In the genomic region with DNA sequence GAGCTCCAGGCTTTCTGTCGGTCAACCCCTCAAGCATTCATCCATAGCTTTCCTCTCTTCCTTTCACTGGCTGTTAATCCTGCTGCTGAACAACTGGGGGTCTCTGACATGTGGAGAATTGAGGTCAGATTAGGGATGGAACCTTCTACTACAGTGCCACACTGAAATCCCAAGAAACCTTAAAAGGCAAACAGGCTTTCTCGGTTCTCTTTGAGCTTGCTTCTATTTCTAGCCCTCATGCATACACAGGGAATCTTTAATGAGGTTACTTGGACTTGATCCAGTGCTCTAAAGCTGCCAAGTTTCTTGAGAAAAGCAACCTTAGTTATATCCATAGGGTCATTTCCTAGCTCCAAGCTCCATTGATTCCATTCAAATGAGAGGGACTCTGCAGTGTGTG, we compare ENCODE assay signal across 9 mouse cellular contexts.
DNase-seq lines count a peak whose midpoint lies in the region; ATAC-seq lines count a peak whose summit lies in the region.
"Had no signal": no experiment of that assay in that cellular context is flagged by ENCODE, and none has a peak within 500 bp of the region (broad histone marks: within the 10 kb centered on the region; RNA-seq: fewer than 3 reads in every experiment).

No protein-coding gene starts in this region.

- H3K9ac ChIP-seq in heart, embryonic 15.5 days: no peak overlapping the region
- no peak overlapping the region for H3K9ac ChIP-seq in heart, embryonic 11.5 days (ENCODE audit: low read depth, low read length)

- no peak overlapping the region for H3K4me3 ChIP-seq in heart, embryonic 15.5 days
- H3K4me3 ChIP-seq in heart, embryonic 11.5 days (ENCODE audit: low read depth, low read length): no peak overlapping the region

- 25% methylated on average over 2 of the region's 2 CpGs for WGBS in heart, embryonic 15.5 days
- 56% methylated on average over 2 of the region's 2 CpGs for WGBS in heart, embryonic 11.5 days (ENCODE audit: insufficient replicate concordance)

- H3K36me3 ChIP-seq in heart, embryonic 15.5 days: no peaks in the 10 kb centered on the region
- no peaks in the 10 kb centered on the region for H3K36me3 ChIP-seq in heart, embryonic 11.5 days (ENCODE audit: control insufficient read depth, insufficient read depth, low read length)

- peak overlapping the region; percentile 70 for H3K27ac ChIP-seq in heart, embryonic 15.5 days
- H3K27ac ChIP-seq in heart, embryonic 11.5 days (ENCODE audit: low read depth, low read length): no peak overlapping the region
- H3K27ac ChIP-seq: macrophage had no signal

- H3K27me3 ChIP-seq in heart, embryonic 15.5 days: no peaks in the 10 kb centered on the region
- no peaks in the 10 kb centered on the region for H3K27me3 ChIP-seq in heart, embryonic 11.5 days (ENCODE audit: control insufficient read depth, insufficient read depth, low read length)

- H3K4me1 ChIP-seq in heart, embryonic 15.5 days (replicated peaks): peaks cover 6% of the 10 kb centered on the region; the same call in 1 of the 2 replicates
- H3K4me1 ChIP-seq in heart, embryonic 11.5 days (ENCODE audit: control insufficient read depth, insufficient read depth, low read length): no peaks in the 10 kb centered on the region

- no peak overlapping the region for H3K4me2 ChIP-seq in heart, embryonic 15.5 days
- no peak overlapping the region for H3K4me2 ChIP-seq in heart, embryonic 11.5 days

- peak; percentile 30 for DNase-seq in right cerebral cortex, adult 2 months (ENCODE audit: low spot score in 2 of 2)
- no peak for DNase-seq in right cerebral cortex, postnatal 14 days
- peak; percentile 49 for DNase-seq in kidney, adult 9 months
- DNase-seq in thymus, postnatal 36 days: no peak
- no peak for DNase-seq in spleen, postnatal 14 days (ENCODE audit: low spot score in 2 of 2)

- H3K9me3 ChIP-seq in heart, embryonic 15.5 days (replicated peaks): no peaks in the 10 kb centered on the region
- H3K9me3 ChIP-seq in heart, embryonic 11.5 days (replicated peaks; ENCODE audit: control insufficient read depth, low read length): no peaks in the 10 kb centered on the region

- ATAC-seq in heart, embryonic 15.5 days (replicated peaks; ENCODE audit: insufficient number of reproducible peaks, insufficient read depth, low FRiP score, low read depth): no peak
- no peak for ATAC-seq in heart, embryonic 11.5 days (replicated peaks; ENCODE audit: insufficient number of reproducible peaks, low FRiP score, low TSS enrichment)
- ATAC-seq in monocyte, adult 5-6 weeks (replicated peaks; ENCODE audit: insufficient number of reproducible peaks, low FRiP score, low TSS enrichment, poor library complexity, severe bottlenecking): no peak

Comparison
In these comparisons a context has a peak if more than half of its experiments do, and no peak if none do; other contexts are left out.
1. DNase-seq: peak in right cerebral cortex, adult 2 months (2 of 2) and kidney, adult 9 months (single experiment); none in right cerebral cortex, postnatal 14 days (single experiment), thymus, postnatal 36 days (0 of 2) and spleen, postnatal 14 days (0 of 2).